Mouse (Mus musculus) frontal cortex, postnatal 36 days (tissue): ENCODE data around the gene Ankrd36.
"Not testable (repeated sequence)": the region's sequence is repeated elsewhere in the genome, so short reads cannot be mapped to it uniquely, and the experiment has no call there.

ENCODE experiments used
- DNase-seq, 2 experiments: peaks; one replicate each; pipeline ENCODE4 v3.0.0; 2022; ENCODE audit warnings: low spot score in 2 of 2

Ankrd36 gene

DNA sequence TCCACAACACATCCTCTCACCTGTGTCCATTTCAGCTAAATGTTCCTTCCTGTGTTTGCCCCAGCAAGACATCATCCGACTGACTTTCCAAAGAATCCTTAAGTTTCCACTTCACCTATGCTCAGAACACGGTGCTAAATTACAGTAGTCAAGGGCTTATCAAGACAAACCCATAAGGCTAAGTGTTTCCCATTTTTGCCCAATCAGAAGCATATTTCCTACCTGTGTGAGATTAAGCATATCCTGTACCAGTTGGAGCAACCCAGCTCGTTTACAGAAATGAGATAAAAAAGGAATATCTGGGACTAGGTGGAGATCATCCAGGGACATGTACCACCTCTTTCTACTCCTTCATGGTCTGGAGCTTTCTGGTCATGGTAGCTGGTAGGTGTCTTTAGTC lies 22.8 kb upstream of the Ankrd36 start:
- DNase-seq = no peak

DNA sequence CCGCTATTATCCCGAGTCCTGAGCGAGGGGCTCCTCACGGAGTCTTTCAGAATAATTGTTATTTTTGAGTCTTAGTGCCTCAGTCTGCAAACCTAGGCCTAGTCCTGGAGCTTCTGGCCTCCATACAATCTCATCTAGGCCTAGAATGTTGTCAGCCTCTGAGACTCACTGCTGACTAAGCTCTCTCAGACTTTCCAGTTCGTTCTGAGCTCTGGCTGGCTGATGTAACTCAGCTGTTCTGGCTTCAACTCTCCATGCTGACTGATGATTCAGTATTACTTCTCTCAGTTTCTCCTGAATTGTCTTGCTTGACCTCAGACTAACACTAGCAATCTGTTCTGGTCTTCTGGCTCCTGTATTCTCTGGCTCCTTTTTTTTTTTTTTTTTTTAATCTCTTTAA lies 18.1 kb upstream of the Ankrd36 start:
- no peak for DNase-seq

DNA sequence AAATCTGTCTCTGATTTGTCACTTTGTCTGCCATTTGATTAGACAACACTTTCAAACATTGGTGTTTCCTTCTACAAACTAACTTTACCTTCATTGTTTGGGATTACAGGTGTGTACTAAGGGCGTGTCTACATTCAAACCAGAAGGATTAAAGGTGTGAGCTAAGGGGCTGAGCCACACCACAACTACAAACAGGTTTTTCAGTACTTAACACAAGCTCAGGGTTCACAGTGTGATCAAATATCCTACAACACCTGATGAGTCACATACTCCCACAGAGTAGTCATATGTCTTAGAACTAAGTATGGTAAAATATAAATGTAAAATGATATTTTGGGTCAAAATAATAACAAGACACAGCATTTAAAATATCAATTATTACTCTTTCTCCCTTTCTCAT lies 17.6 kb upstream of the Ankrd36 start:
- no peak for DNase-seq

DNA sequence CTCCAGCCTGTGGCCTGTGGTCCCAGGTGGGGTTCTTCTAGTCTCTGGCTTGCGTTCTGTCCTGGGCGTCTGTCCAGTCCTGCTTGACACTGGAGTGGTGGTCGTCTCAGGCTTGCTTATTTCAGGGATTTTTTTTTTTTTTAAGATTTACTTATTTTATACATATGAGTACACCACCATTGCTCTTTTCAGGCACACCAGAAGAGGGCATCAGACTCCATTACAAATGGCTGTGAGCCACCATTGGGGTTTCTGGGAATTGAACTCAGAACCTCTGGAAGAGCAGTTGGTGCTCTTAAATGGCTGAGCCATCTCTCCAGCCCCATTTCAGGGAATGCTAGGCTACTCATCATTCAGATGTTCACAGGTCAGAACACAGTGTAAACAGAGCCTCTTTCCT lies 9.2 kb upstream of the Ankrd36 start:
- no peak for DNase-seq

DNA sequence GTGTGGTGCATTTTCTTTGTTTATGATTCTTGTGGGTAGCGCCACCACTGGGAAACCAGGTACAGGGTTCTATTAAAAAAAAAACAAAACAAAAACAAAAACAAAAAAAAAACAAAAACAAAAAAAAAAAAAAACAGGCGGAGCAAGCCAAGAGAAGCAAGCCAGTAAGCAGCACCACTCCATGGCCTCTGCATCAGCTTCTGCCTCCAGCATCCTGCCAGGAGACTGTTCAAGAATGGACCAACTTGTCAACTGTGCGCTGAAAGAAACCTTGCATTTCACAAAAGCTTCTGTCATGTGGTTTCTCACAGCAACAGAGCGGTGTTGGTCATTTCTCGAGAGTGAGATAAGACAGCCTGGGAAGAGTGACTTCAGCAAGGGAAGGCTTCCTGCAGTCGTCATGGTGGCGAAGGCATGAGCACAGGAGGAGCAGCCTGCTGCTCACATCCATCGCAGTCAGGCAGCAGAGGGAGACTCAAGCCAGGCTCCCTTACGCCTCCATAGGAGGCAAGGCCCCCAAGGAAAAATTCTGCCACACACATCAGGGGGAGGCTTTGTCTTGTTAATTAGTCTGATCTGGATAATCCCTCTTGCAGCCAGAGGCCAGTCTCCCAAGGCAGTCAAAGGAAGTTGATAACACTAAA lies 6.7 kb upstream of the Ankrd36 start:
- no peak for DNase-seq

DNA sequence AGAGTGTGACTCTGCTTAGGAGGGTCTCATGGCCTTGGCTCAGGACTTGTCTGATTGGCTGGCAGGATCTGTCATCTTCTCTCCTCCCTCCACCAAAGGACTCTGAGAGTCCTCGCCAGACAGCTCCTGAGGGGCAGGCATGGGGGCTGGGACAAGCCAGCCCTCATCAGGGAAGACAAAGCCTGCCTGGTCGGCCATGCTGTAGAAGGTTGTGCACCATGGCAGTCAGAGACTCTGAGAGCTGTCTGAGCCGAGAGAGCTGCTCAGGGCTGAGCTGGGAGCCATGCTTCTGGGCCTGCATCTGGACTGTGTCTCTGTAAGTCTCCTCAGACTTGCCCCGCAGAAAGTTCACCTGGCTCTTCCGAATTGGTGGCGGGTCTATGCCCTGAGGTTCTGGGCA lies 5.6 kb upstream of the Ankrd36 start:
- DNase-seq = no peak

DNA sequence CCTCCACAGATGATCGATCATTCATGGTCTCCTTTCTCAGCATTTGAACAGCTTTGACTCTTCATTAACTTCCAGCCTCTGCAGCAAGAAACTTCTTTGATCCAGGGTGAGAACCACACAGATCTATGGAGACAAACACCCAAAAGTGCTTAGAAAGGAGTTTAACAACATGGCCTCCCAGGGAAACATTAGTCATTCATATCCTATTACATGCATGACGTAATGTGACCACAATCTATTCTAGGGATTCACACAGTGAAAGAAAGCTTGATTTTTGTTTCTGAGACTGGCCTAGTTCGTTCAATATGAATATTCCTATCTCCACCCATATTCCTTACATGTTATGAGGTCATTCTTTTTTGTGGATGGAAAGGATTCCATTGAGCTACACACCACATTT lies 3.9 kb upstream of the Ankrd36 start:
- DNase-seq = no peak

DNA sequence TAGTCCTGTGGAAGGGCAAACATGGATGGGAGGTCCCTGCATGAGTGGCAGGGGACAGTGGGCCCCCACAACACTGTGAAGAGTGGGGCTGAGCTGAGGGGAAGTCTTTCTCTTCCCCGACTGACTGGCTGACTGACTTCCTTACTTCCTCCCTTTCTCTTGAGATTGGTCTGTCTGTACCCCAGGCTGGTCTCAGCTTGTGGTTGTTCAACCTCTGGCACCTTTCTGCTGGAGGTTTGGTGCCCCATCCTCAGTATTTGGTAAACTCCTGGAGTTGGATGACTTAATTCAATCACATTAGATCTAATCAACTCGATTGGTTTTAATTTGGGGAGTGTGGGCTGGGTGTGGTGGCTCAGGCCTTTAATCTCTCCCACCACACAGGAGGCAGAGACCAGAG lies 3.0 kb upstream of the Ankrd36 start:
- no peak for DNase-seq

DNA sequence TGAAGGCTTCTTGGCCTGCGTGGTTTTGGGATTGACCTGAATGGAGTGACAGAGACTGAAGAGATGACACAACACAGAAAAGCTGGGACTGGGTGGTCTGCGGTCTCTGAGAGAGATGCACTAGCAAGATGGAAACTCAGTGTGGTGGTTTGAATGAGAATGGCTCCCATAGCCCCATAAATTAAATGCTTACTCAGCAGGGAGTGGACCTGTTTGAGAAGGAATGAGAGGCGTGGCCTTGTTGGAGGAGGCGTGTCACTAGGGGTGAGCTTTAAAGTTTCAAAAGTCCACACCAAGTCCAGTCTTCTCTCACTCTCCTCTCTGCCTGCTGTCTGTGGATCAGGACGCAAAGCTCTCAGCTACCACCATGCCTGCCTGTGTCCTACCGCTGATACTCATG lies 1.8 kb upstream of the Ankrd36 start:
- DNase-seq = no peak

DNA sequence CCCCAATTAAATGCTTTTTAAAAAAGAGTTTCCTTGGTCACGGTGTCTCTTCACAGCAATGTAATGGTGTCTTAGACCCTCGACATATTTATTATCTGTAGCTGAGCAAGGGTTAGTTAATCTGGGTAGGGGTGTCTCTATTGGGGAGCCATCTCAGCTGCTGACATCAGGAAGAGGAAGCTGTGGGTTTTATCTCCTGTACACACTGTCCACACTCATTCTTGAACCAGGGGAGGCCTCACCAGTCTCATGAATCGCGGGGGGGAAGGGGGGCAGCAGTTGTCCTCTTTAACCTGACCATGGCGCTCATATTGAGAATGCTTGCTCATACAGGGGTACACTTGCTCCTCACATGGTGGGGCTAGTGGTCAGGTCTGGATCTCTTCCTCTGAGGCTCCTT lies 1.4 kb upstream of the Ankrd36 start:
- no peak for DNase-seq

DNA sequence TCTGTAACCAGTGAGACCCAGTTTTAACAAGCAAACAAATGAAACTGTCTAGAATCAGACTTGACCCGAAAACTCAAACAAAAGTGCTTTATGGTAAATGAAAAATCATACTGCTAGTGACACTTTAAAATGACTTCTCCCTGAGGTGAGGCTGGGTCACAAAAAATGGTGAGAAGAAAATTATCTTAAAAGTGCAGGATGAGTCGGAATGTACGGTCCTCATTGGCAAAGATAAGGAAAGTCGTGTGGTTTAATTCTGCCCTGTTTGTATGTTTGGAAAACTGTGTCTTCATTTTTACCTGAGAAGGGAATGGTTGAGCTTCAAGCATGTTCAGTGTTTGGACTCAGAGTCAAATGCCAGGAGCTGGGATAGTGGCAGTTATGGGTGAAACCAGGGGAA lies 2.4 kb downstream of the Ankrd36 start:
- DNase-seq = no peak

DNA sequence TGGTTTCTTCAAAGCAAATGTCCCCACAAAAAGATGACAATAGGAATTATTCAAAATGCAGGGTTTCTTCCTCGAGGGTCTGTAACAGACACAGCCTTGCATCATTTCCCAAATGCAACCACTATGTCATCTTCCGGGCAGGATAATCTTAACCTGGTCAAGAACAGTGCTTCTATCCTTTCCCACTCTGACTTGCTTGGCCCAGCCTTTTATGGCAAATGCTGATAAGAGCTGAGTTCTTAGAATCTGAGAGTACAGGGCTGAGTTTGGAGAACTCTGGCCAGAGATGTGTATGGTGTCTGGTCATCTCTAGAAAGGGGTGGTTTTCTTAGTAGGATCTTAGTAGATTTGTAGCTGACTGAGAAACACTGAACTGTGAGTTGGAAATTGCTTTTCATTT lies 4.3 kb downstream of the Ankrd36 start:
- no peak for DNase-seq

DNA sequence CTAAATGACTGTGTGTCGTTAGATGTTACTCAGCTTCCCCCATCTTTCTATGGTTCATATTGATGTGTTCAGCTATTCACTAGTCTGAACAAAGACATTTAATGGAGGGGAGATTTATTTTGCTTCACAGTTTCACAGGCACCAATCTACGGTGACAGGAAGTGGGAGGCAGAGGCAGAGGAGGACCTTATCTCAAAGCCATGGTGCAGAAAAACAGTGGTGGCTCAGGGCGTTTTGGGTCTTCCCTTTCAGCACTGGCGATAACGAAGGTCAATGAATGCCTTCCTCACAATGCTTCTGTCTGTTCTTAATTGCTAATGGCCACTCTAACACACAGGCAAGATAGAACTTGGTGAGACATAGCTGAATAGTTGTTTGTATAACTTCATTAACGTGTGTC lies 5.6 kb downstream of the Ankrd36 start:
- DNase-seq = no peak

DNA sequence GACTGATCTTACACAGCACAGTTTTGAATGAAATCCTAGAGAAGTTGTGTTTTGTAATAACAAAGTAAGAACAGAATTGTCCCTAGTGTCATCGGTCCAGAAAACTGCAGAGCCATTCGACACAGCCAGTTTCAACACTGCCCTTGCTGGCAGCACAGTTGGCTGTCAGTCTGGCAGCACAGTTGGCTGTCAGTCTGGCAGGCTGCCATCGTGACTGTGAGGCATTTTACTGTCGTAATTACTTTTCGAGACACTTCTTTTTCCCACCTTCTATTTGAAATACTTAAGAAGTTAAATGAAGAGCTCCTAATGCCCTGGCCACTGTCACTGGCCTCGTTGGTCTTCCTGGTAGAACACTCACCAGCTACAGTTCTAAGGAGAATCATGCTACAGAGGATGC lies 22.9 kb downstream of the Ankrd36 start:
- DNase-seq = peak; percentile 19 to 44

DNA sequence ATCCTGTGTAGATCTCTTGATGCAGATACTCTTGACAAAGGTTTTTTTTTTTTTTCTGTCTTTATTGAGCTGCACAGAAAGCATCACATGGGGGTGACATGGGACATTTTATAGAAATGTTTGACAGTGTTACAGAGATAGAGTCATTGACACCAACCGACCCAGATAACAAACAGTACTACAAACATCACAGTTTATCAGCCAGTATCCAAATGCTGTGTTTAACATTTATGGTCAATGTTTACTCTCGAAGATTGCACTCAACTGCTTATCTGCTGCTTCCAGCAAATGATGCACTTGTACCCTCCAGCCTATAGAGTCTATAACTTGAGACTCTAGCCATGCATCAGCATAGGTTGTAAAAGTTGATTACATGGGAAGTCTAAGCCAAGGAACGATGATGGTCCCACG lies 25.9 kb downstream of the Ankrd36 start:
- DNase-seq = no peak

DNA sequence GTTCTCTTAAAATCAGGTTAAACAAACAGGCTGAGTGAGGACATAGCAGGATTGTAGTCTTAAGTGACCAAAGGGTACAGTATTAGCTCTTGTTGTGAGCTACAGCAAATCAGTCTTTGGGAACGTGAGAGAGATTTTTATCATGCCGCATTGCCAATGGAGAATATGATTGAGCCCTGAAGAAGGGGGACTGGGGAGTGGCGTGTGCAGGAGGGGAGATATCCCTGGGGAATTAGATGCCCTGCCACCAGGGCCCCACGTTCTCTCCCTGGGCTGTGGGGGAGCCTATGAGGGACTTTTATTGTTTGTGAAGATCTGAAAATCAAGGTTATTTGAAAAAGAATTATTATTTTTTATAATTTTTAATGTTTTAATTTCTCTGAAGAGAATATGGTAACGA lies 26.3 kb downstream of the Ankrd36 start:
- DNase-seq = no peak

DNA sequence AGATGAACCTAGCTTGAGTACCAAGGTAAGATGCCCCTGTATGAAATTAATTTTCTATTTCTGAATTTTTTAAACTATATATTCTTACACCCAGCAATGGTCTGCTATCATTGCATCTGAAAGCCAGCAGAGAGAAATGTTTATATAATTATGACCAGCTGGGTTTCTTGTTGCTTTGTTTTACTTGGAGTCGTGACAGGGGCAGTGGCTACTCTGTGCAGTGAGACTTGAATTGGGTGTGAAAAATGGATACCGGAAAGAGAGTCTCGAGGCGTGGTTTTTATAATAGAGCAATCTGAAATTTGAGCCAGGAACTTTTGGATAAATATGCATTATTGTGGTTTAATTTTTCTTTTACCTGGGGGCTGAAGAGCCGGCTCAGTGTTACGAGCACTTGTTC lies 27.3 kb downstream of the Ankrd36 start:
- no peak for DNase-seq

DNA sequence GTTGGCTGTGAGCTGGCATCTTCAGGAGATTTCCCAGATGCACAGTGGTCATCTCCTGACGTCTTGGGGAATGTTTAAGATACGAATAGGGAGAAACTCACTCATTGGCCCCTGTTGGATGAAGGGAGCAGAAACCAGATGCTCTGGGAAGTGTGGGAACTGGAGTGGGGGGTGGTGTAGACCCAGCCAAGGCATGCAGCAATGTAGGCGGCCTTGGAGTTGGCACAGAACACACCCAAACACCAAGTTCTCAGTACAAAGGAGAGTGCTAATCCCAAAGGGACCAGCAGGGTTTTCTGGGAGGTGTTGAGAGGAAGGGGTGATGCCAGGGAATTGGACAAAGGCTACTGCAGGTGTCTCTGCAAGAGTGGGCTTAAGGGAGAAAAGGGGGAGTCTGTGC lies 35.9 kb downstream of the Ankrd36 start:
- peak in 1 of 2 experiments; percentile 23 for DNase-seq

DNA sequence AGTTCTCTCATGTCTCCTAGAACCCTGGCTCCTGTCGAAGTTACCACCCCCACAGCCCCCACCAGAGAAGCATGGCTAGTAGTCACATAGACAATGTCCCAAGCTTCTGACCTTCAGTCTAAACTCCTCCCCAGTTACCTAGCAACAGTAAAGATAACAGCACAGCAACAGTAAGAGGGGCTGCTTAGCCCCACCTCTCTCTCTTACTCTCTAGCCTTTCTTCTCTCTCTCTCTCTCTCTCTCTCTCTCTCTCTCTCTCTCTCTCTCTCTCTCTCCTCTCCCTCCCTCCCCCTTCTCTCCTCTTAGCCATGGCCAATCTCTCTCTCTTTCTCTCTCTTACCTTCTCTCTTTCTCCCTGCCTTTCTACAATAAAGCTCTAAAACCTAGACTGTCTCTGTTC lies 42.4 kb downstream of the Ankrd36 start:
- DNase-seq = not testable (repeated sequence)

DNA sequence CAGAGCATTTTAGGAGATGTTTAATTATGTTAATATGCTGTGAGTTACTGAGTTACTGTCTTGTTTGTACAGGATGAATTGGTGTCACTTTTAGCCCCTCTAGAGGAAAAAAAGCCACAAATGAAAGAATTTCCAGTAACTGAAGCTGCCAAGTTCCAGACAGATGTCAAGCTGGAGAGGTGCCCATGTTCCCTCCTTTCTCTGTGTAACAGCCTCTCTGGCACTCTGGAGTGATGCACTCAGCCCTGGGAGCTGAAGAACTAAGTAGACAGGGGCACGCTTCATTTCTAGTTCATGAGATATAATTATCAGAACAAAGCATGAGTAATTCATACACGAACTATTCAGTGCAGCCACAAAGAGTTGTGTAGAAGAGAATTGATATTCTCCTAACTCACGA lies 45.0 kb downstream of the Ankrd36 start:
- DNase-seq = no peak

DNA sequence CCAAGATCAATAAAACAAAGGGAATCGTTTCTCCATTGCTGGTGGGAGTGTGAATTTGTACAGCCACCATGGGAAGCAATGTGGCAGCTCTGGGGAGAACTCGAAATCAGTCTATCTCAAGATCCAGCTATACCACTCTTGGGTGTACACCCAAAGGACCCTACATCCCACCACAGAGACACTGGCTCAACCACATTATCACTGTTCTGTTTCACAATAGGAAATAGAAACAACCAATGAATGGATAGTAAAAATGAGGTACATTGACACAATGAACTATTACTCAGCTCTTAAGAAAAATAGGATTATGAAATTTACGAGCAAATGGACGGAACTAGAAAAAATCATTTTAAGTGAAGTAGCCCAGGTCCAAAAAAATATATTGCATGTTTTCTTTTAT lies 55.6 kb downstream of the Ankrd36 start:
- DNase-seq = no peak

DNA sequence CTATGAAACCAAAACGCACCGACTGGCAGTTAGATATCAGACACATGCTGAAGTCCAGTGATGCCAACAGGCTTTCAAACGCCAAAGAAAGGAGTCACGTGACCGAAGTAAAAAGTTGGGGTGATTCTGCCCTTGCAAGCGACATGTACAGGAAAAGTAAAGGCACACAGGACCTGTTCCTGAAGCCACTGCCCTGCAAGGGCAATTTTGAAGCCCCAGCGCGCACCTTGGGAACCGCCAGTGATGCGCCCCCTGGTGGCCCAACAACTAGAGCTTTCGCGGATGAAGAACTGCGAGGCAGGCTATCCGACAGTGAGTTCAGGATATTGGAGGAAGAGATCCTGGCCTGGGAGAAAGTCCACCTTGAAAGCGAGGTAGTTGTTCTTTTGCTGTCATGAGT lies 59.5 kb downstream of the Ankrd36 start:
- peak; percentile 19 to 26 for DNase-seq

DNA sequence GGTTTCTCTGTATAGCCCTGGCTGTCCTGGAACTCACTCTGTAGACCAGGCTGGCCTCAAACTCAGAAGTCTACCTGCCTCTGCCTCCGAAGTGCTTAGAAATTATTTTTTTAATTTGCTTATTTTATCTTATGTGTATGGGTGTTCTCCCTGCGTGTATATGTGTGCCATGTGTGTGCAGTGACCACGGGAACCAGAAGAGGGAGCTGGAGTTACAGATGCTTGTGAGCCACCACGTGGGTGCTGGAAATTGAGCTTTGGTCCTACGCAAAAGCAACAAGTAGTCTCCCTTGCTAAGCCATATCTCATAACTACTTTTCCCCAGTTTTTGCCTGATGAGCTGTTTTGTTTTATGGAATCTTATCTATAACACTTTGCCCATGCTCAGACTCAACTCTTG lies 73.6 kb downstream of the Ankrd36 start:
- no peak for DNase-seq

DNA sequence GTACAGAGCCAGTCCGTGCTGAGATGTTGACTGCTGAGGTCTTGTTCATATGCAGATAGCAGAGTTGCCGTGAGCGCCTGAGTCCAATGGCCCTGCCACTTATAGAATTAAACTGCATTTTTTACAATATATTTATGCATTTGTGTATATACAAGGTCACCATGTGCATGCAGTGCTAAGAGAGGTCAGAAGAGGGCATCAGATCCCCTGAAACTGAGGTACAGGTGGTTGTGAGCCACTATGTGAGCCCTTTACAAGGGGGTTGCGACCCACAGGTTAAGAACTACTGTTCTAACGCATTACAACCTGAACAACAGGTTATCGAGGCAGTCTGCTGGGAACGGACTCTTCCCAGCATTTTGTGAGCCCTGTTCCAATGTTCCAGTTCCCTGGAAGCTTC lies 80.8 kb downstream of the Ankrd36 start:
- DNase-seq = no peak

DNA sequence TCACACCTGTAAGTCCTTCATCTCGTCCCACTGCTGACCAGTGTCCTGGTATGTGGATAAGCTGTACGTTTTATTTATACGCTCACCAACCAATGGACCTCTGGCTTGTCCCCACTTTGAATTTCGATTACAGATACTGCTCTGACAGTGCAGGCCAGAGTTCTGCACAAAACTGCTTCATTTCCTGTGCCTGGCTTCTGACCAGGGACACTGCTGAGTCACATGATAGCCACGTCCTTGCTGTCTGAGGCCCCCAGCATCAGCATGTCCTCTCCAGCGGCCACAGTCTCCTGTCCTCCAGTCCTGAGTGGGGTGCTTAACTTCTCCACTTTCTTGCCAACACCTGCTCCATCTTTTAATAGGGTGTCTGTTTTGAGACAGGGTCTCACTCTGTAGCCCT lies 113.1 kb downstream of the Ankrd36 start:
- DNase-seq = no peak
